Mouse (Mus musculus) E14TG2a.4 (cell line): ENCODE data around the gene Tmem8b.

ENCODE experiments used
- CTCF ChIP-seq: conservative IDR thresholded peaks from 2 replicates; pipeline ENCODE4 v1.5.1; 2014; ENCODE audit warnings: low read length
- POU5F1 ChIP-seq: IDR thresholded peaks from 2 replicates; pipeline ENCODE4 v1.6.1; 2014; ENCODE audit warnings: low read length, borderline replicate concordance

DNA sequence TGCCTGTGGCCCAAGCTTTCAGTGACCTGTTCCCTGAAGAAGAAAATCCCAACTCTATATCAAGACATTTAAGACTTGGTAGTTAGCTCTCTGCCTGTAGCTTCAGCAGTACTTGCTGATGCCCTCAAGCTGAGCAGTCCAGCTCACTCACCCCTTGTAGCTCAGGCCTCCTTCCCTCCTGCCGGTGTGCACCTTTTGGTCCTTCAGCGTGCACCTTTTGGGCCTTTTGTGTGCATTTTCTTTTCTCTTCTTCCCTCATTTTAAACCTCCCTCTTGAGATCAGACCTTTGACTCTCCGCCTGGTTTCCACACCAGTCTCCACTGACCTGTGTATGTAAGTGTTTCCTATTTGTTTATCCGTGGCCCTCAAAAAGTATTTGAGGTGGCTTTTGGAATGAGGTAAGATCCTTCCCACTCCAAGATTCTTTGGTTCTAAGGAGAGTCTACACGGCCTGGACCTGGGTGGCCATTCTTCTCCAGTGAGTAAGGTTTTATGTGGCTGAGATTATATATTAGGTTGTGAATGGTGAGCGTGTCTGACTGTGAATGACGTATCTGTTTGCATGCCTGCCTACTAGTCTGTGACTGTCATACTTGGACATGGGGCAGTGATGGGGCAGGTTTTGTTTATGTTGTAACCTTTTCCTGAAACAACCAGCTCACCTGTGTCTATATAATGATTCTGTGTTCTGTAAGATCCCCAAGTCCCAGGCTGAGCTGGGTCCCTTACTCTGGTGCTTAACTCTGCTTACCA is 34.0 kb upstream of the Tmem8b start:
- TF ChIP-seq CTCF = no peak
- TF ChIP-seq POU5F1 = no peak
